Mouse (Mus musculus) spleen, postnatal 10 days (tissue): Measurements from ENCODE around the gene Samd1.

Experiments used
- DNase-seq, 2 experiments: peaks; one replicate each; pipeline ENCODE4 v3.0.0; 2021 to 2022; ENCODE audit warnings: low spot score in 2 of 2

Samd1 gene

GRCm38 (mm10) chr8:84011705-84012498 lies 14.4 kb downstream of the Samd1 start, which contains the start of gene 2210011C24Rik:
Gene 2210011C24Rik, minus strand, starts transcription at chr8:84012171.
- DNase-seq: no peak

- DNase-seq: no peak
Observed at GRCm38 (mm10) chr8:84012499-84013165, 15.2 kb downstream of the Samd1 start.

- DNase-seq: no peak
Observed at GRCm38 (mm10) chr8:84015833-84016232, 18.4 kb downstream of the Samd1 start.

- no peak for DNase-seq
Observed at GRCm38 (mm10) chr8:84019738-84020137, 22.3 kb downstream of the Samd1 start.

- DNase-seq: no peak
Observed at GRCm38 (mm10) chr8:84021096-84021495, 23.6 kb downstream of the Samd1 start, which contains the start of gene Palm3. Gene Palm3, plus strand, starts transcription at chr8:84021471.

GRCm38 (mm10) chr8:84021569-84021968 lies 24.1 kb downstream of the Samd1 start:
- no peak for DNase-seq

- no peak for DNase-seq
Observed at GRCm38 (mm10) chr8:84023085-84023484, 25.6 kb downstream of the Samd1 start.

- no peak for DNase-seq
Observed at GRCm38 (mm10) chr8:84023631-84024030, 26.2 kb downstream of the Samd1 start.

- DNase-seq: peak; percentile 56 to 76
Observed at GRCm38 (mm10) chr8:84024171-84024570, 26.7 kb downstream of the Samd1 start.

- peak in 1 of 2 experiments; percentile 55 for DNase-seq
Observed at GRCm38 (mm10) chr8:84025863-84026262, 28.4 kb downstream of the Samd1 start.

- DNase-seq: peak in 1 of 2 experiments; percentile 75
Observed at GRCm38 (mm10) chr8:84027449-84027848, 30.0 kb downstream of the Samd1 start.

GRCm38 (mm10) chr8:84029272-84029671 lies 31.8 kb downstream of the Samd1 start:
- DNase-seq: no peak

GRCm38 (mm10) chr8:84032777-84033176 lies 35.3 kb downstream of the Samd1 start:
- no peak for DNase-seq

- no peak for DNase-seq
Observed at GRCm38 (mm10) chr8:84038015-84038414, 40.5 kb downstream of the Samd1 start.

- peak; percentile 56 to 79 for DNase-seq
Observed at GRCm38 (mm10) chr8:84039050-84039449, 41.6 kb downstream of the Samd1 start.

- DNase-seq: peak; percentile 44 to 68
Observed at GRCm38 (mm10) chr8:84042066-84042947, 44.8 kb downstream of the Samd1 start, which contains the start of gene Il27ra. Gene Il27ra, minus strand, starts transcription at chr8:84042589.

GRCm38 (mm10) chr8:84042948-84043342 lies 45.5 kb downstream of the Samd1 start:
- DNase-seq: no peak

- DNase-seq: no peak
Observed at GRCm38 (mm10) chr8:84044103-84044502, 46.6 kb downstream of the Samd1 start.

- DNase-seq: no peak
Observed at GRCm38 (mm10) chr8:84044900-84045299, 47.4 kb downstream of the Samd1 start, which contains the start of gene Rln3. Gene Rln3, minus strand, starts transcription at chr8:84045000.

GRCm38 (mm10) chr8:84046505-84046904 lies 49.0 kb downstream of the Samd1 start:
- no peak for DNase-seq

GRCm38 (mm10) chr8:84048171-84048570 lies 50.7 kb downstream of the Samd1 start:
- no peak for DNase-seq
